Mouse (Mus musculus): ENCODE results near the gene Fcer1g.

Fcer1g gene

DNA sequence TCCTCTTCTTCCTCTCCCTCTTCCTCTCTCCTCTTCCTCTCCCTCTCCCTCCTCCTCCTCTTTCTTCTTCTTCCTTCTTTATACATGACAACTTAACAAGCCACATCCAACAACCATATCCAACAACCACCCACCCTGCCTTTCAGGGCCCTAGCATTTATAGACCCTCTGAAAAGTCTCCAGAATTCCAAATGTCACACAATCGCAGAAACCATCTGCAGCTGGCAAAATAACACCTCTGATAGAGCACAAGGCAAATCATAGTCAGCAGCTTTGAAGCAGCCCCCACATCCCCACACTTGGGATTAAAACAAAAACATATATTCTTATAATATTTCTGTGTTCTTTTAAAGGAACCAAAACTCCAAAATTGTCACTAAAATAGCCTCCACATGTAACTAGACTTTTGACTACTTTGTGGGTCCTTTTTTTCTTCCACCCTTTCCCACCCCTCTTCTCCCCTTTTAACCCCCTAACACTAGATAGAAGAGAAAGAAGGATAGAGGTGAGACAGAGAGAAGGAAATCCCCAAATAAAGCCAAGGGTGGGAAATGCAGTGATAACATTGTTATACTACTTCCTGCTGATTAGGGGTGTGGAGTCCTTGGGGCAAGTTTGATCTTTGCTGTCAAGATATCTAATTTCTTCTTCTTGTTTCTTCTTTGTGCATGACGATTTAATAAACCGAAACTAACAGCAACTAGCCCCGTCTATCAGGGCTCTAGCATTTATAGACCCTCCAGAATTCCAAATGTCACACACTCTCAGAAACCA is 32.0 kb upstream of the Fcer1g start:
- DNase-seq (ENCODE audit: low spot score): no peak

DNA sequence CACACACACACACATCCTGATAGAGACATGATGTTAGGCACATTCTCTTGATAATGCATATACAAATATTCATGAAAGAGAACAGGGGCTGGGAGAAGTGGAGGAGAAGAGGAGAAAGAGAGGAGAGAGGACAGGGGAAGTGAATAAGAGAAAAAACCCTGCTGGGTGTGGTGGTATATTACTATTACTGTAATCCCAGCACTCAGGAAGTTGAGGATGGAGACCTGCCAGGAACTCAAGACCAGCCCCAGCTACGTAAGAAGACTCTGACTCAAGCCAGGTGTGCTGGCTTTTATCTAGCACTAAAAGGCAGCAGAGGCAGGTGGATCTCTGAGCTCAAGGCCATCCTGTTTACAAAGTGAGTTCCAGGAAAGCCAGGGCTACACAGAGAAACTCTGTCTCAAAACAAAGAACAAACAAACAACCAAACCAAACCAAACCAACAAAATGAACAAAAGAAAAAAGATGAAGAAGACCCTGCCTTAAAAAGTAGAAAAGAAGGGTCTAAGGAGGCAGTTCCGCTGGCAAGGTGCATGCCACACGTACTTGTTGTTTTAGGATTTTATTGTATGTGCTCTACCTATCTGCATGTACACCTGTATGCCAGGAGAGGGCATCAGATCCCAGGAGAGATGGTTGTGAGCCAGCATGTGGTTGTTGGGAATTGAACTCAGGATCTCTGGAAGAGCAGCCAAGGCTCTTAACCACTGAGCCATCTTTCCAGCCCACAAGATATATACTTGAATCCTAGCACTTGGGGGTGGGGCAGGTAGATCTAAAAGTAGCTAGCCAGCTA is 29.7 kb upstream of the Fcer1g start:
- DNase-seq (ENCODE audit: low spot score): no peak

DNA sequence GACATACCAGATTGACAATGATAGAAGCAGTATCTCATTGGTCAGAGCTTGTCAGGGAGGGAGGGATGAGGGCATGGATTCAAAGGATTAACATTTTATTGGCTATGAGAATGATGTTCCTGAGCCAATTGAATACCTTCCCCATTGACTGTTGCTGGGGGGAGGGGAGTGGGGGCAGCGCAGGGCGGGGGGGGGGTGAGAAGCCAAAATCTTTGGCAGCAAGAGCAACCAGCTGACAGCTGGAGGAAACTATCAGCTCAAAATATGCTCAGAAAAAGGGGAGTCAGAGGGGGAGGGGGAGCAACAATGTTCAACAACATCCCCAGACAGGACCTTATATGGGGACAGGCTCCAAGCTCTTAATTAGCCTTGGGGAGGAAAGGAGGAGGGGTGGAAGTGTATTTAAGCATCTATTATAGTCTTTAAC is 29.0 kb upstream of the Fcer1g start:
- no peak for DNase-seq (ENCODE audit: low spot score)

DNA sequence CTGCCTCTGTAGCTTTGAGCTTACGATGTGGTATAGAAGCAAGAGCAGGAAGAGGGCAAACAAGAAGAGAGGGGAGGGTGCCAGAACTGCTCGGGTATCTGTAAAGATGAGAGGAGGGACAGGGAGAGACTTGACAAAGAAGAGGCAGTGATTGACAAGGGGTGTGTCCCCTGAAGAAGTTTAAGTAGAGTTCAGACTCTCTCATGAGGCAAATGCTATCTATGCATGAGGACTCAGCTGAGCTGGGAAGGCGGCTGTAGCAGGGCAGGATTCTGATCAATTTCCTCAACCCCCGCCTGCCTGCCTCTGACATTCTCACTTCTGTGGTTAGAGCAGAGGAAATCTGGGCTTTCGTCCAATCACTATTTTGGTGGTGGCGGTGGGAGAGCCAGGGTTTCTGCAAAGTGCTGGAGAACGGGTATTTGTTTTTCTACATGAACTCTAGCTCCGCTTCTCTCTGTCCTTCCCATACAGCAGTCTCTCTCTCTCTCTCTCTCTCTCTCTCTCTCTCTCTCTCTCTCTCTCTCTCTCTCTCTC is 28.5 kb upstream of the Fcer1g start:
- DNase-seq (ENCODE audit: low spot score): no peak

DNA sequence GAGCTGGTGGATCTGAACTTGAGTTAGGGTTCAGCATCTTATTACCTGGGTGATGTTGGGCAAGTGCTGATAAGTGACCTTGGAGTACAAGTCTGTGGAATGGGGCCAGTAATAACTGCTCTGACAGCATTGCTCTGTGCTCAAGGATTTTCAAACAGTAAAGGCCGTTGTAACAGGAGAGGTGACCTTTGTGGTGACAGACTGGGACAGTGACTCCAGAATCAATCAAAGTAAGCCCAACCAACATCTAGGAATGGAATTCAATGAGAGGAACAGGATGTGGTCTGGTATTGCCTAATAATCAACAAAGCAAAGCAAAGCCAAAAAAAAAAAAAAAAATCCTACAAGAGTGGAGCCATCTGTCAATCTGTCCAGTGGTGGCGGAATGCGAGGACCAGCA is 26.2 kb upstream of the Fcer1g start:
- DNase-seq (ENCODE audit: low spot score): no peak

DNA sequence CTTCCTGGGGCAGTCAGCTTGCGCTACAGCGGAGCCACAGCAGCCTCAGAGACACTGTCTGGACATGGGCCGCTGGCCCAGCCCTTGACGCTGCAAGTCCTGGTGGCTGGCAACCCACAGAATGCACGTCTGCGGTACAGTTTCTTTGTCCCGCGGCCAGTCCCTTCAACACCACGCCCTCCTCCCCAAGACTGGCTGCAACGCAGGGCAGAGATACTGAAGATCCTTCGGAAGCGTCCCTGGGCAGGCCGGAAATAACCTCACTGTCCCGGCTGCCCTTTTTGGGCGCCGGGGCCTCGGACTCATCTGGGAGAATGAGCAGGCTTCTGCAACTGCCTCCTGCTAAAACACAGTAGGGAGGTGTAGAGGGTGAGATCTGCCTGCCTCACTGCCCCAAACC is 24.8 kb upstream of the Fcer1g start:
- DNase-seq (ENCODE audit: low spot score): no peak

DNA sequence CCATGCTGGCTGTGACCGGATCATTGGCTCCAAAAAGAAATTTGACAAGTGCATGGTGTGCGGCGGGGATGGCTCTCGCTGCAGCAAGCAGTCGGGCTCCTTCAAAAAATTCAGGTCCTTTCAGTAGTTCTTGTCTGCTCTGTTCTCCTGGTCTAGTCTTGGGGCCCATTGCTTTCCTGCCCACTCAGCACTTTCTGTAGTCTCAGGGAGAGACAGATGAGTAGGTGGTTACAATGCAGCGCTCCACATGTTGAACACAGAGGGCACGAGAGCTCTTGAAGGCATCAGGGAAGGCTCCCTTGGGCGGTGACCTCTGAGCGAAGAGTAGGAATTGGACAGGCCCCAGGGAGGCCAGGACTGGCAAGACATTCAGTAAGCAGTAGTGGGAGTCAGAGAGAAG is 23.6 kb upstream of the Fcer1g start:
- DNase-seq (ENCODE audit: low spot score): no peak

DNA sequence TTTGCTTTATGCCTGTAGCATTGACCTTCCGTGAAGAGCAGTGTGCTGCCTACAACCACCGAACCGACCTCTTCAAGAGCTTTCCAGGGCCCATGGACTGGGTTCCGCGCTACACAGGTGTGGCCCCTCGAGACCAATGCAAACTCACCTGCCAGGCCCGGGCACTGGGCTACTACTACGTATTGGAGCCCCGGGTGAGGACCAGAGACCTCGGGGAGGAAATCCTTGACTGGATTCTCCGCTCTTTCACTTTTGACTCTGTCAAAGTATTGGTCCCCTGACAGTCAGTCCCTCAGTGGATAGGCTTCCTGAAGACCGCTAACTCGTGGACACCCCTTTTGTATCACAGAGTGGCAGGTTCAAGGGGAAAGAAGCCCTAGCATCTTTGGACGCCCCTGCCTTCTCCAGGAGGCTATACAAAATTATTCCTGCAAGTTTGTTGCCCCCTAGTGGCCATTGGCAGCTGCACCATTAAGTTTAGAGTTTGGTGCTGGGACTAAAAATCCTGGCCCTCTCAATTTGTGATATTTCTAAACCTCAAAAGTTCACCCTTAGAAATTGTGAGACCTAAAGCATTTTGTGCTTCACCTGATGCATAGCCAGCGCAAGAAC is 22.9 kb upstream of the Fcer1g start:
- DNase-seq (ENCODE audit: low spot score): no peak

DNA sequence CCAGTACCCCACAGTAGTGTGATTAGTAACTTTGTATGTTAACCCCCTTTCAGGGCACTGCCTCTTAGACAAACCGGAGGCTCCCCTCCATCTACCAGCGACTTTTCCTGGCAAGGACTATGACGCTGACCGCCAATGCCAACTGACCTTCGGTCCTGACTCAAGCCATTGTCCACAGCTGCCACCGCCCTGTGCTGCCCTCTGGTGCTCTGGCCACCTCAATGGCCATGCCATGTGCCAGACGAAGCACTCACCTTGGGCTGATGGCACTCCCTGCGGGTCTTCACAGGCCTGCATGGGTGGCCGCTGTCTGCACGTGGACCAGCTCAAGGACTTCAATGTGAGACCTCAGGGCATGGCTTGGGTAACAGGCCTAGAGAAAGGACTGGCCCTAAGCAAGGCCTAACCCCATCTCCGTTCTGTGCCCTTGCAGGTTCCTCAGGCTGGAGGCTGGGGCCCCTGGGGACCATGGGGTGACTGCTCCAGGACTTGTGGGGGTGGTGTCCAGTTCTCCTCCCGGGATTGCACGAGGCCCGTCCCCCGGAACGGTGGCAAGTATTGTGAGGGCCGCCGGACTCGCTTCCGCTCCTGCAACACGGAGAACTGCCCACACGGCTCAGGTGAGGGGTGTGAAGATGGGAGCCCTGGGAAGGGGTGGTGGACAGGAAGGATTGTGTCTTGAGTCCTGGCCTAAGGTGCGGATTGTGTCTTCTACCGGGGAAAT is 22.1 kb upstream of the Fcer1g start:
- DNase-seq (ENCODE audit: low spot score): no peak

DNA sequence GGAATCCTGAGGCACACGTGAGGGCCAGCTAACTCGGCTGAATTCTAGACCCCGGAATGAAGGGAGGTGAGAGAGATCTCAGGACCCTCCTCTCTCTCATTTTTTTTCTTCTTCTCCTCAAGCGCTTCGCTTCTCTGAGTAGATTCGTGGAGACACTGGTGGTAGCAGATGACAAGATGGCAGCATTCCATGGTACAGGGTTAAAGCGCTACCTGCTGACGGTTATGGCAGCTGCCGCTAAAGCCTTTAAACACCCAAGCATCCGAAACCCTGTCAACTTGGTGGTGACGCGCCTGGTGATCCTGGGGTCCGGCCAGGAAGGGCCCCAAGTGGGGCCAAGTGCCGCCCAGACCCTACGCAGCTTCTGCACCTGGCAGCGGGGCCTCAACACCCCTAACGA is 18.2 kb upstream of the Fcer1g start:
- no peak for DNase-seq (ENCODE audit: low spot score)

DNA sequence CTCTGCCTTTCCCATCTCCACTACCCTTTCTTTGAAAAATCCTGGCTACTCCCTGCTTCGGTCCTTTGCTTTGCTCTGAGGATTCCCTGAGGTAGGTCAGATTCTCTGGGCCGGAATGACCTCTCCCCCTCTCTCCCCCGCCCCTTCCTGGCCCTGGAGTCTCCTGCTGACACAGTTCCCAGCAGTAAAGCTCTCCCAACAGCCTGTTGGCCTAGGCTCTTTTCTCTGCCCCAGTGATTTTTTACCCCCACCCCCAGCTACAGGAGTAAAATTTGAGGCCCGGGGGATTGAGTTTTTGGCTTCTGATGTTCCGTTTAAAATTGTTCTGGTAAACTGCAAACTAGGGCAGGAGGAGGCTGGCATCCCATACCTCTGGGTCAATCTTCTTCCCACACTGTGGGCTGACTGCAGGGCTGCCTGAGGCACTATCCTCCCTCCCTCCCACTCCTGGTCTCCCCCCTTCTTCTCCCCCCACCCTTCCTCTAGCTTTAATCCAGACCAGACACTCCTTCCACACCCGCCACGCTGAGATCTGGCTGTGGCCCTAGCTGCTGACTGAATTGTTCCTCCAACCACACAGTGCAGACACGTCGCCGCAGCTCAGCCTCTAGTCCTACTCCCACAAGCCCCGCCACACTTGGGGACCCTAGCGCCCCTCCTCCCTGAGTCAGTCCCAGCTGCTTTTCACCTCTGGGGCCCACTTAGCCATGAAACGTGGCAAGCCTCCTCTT is 17.6 kb upstream of the Fcer1g start:
- DNase-seq (ENCODE audit: low spot score): no peak

DNA sequence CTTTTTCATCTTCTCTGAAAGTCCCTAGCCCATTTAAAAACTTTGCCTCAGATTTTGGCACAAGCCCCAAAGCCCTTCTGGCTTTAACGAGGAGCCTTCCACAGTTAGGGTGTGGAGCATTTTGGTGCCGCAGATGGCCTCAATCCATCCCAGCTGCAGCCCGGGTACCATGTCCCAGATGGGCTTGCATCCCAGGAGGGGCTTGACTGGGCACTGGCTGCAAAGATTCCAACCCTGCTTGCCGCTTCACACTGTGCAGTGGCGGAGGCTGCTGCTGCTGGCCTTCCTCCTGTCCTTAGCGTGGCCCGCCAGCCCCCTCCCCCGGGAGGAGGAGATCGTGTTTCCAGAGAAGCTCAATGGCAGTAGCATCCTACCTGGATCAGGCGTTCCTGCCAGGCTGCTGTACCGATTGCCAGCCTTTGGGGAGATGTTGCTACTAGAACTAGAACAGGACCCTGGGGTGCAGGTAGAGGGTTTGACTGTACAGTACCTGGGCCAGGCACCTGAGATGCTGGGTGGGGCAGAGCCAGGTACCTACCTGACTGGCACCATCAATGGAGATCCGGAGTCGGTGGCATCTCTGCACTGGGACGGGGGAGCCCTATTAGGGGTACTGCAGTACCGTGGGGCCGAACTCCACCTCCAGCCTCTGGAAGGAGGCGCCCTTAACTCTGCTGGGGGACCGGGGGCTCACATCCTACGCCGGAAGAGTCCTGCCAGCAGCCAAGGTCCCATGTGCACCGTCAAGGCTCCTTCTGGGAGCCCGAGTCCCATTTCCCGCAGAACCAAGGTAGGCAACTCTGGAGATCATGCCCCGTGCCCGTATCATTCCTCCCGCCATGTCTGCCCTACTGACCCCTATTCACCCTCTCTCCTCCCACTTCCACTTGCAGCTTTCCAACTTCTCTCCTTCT is 16.8 kb upstream of the Fcer1g start, which contains the start of gene Ndufs2:
TSS of gene Ndufs2 (minus strand) at position 709 of the 914 bp plus-strand sequence.
- no peak for DNase-seq (ENCODE audit: low spot score)

DNA sequence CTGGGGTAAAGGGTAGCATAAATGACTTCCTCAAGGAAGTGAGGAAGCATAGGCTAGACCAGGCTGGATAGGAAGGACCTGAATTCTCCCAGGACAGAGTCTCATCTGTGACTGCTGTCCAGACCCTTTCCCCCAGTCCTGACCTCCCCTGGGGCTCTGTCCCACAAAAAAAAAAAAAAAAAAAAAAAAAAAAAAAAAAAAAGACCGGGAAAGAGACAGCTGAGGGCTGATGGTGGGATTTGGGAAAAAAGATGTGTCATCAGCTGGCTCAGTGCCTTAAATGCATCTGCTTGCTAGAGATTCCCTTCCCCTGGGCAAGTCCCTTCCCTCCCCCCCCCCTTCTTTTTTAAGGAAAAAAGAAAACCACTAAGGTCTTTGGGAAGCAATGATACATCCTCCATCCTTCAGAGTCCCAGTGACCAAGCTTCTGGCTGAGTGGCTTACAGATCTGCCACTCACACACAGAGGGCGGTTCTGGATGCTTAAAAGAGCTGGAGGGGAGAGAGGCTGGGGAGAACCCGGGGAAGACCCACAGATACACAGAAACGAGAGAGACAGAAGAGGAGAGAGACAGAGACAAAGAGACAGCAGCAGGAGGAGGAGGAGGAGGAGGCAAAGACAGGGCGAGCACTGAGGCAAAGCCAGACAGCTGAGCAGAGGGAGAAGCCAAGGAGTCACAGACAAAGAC is 15.9 kb upstream of the Fcer1g start, which contains the start of gene Adamts4:
TSS of gene Adamts4 (plus strand) at position 509 of the 688 bp plus-strand sequence.
- DNase-seq (ENCODE audit: low spot score): no peak

DNA sequence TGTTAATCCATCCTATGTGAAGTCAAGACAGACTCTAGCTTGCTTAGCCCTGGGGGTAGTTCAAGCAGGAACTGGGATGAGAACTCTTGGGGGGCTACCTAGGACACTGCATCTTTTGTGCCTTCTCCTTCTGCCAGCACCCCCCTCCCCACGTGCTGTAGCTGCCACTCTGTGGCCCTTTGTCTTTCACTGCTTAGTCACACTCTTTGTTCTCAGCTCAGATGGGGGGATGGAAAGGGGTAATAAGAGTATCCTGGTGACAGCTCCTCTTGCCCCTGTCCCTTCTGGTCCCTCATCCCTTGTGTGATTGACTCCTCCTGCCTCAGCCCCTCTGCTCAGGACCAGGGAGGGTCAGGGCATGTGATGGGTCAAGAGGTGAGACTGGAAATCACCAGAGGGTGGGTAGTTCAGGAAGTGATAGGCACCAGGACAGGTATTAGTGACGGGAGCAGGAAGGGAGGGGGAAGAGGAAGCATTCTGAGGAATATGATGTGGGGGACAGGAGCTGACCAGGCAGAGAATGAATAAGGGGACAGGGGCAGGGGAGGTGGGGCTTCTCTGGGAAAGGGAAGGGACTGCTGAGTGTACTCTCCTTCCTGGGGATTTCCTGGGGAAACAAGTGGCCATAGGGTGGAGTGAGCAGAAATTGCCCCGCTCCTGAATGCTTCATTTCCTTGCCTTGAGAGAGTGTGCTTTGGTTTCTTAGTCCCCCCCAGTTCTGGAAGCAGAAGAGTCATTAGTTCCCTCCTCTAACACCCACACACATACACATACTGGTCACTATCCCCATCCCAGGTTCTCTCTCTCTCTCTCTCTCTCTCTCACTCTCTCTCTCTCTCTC is 14.4 kb upstream of the Fcer1g start:
- no peak for DNase-seq (ENCODE audit: low spot score)

DNA sequence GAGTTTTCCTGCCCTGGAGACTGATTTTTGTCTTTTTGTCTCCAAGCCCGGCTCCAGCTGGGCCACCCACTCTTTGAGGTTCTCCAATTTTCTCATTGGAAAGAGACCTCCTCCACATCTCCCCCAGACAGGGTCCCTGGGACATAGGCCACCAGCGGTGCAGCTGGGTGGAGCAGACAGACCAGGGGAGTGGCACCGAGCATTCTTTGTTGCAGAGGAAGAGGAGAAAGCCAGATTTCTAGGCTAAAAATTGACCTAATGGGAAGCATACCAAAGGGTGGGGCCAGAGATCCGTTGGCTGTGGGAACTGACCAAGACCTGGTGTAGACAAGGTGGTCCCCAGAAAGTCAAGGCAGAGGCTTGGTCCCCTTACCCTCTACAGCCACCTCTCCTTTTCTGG is 13.8 kb upstream of the Fcer1g start:
- no peak for DNase-seq (ENCODE audit: low spot score)

DNA sequence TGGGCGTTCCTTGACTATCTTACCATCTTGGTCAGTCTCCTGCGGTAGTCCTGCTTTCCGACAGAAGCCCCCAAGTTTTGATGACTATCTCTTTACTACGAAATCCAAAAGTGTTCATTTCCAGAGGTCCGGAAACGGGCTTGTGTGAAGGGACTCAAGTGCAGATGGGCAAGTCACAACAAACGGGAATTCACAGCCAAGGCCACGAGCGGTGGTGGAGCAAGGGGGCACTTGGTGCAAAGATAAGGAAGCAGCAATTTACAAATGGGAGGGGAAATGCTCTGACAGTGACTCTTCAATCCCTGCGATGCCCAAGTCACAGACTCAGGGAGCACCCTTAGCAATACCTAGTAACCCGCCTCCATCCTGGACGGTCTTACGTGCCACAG is 13.3 kb upstream of the Fcer1g start:
- no peak for DNase-seq (ENCODE audit: low spot score)

DNA sequence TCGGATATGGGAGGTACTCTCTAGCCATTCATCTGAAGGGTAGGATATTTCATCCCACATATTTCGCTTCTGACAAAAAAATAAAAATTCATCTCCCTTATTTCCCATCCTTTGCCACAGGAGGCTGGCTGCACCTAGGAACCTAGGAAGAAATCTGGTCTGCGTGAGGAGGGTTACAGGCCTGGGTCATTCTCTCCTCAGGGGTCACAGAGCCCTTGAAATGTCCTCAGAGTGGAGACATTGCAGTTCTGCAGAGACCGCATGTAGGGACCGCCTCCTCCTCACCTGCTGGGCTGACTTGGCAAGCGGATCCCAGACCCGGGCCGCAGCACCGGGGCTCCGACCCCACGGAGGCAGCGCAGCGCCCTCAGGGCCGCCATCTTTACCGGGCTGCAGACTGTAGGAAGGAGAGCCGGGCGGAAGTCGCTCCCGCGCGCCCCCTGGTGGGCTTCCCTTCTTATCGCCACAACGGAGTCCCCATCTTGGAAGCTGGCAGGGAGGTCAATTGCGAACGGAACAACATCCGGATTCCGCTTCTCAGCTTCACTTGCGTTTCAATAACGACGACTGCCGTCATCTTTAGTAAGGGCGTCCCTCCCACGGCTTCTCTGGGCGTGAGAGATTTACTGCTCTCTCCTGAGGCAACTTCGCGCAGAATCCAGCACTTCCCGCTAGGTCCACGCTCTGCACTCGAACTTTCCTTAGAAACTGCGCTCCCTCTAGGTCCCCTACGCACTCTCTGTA is 12.7 kb upstream of the Fcer1g start:
- peak; percentile 85 for DNase-seq (ENCODE audit: low spot score)

DNA sequence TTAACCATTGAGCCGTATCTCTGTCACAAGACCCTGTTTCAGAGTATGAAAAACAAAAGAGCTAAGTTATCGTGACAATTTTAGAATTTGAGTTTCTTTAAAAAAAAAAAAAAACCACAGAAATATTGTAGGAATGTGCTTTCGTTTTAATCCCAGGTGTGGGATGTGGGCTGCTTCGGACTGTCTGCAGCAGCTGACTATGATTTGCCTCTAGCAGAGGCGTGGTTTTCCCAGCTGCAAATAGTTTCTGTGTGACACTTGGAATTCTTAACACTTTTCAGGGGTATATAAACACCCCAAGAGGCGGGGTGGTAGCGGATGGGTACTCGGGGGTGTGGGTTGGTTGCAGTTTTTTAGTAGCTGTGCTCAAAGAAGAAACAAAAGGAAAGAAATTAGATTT is 11.2 kb upstream of the Fcer1g start:
- no peak for DNase-seq (ENCODE audit: low spot score)

Data from ovary, postnatal 10 days (tissue).